Mouse (Mus musculus) C2C12 (cell line): ENCODE results near the gene Sipa1l3. TPM values are rescaled to one million over a fixed set of nuclear protein-coding genes. Genes with fewer than 3 reads are reported as not detected.

Experiments
- H3K27me3 ChIP-seq: one replicate; pipeline ENCODE4 v1.6.1; 2011; ENCODE audit not compliant: control insufficient read depth, insufficient read depth, insufficient read length
- H3K36me3 ChIP-seq: one replicate; pipeline ENCODE4 v1.6.1; 2011; ENCODE audit not compliant: control insufficient read depth, insufficient read depth
- H3K4me3 ChIP-seq: one replicate; pipeline ENCODE4 v1.5.1; 2011; ENCODE audit warnings: mild to moderate bottlenecking, control low read depth; ENCODE audit not compliant: poor library complexity, insufficient read depth, severe bottlenecking
- H3K79me2 ChIP-seq: one replicate; pipeline ENCODE4 v1.6.1; 2011; ENCODE audit not compliant: control insufficient read depth, insufficient read depth
- H3K79me3 ChIP-seq: one replicate; pipeline ENCODE4 v1.6.1; 2011; ENCODE audit warnings: low read depth, control low read depth
- H3ac ChIP-seq: one replicate; pipeline ENCODE3; 2011; ENCODE audit warnings: low read depth; ENCODE audit not compliant: control insufficient read depth, insufficient read length
- CEBPB ChIP-seq: IDR thresholded peaks from one replicate; pipeline ENCODE4 v1.6.1; 2011; ENCODE audit warnings: low read depth, mild to moderate bottlenecking, control low read depth, moderate library complexity
- CTCF ChIP-seq: IDR thresholded peaks from one replicate; pipeline ENCODE4 v1.5.1; 2011; ENCODE audit not compliant: control insufficient read depth, insufficient read depth, insufficient read length
- FOSL1 ChIP-seq: IDR thresholded peaks from one replicate; pipeline ENCODE4 v1.8.0; 2011; ENCODE audit warnings: mild to moderate bottlenecking, low read length; ENCODE audit not compliant: poor library complexity, insufficient read depth, severe bottlenecking
- MAX ChIP-seq: IDR thresholded peaks from one replicate; pipeline ENCODE4 v1.6.1; 2011; ENCODE audit warnings: mild to moderate bottlenecking, control low read depth
- MYOD1 ChIP-seq: IDR thresholded peaks from one replicate; pipeline ENCODE4 v1.6.1; 2011; ENCODE audit warnings: low read depth; ENCODE audit not compliant: control insufficient read depth, insufficient read length
- MYOG ChIP-seq: IDR thresholded peaks from one replicate; pipeline ENCODE4 v1.6.1; 2011; ENCODE audit not compliant: control insufficient read depth, insufficient read length; ENCODE audit errors: extremely low read depth
- USF1 ChIP-seq: IDR thresholded peaks from one replicate; pipeline ENCODE4 v1.6.1; 2011; ENCODE audit warnings: low read depth, mild to moderate bottlenecking, control low read depth, moderate library complexity
- polyA plus RNA-seq: library from polyadenylated mRNA; unstranded; fragments of >200 nt; fragmentation: generic; extraction: Trizol; gene quantifications from one replicate; pipeline ENCODE4 v1.2.1, GENCODE M21; 2012; ENCODE audit warnings: missing spikeins

Gene Sipa1l3
- polyA plus RNA-seq, 1 experiment = 30.1 TPM

GRCm38 (mm10) chr7:29441151-29441550 is 77.3 kb downstream of the Sipa1l3 start:
- no peak for TF ChIP-seq MYOG
- no peak for TF ChIP-seq CEBPB
- TF ChIP-seq FOSL1 = no peak
- TF ChIP-seq MYOD1 = no peak
- TF ChIP-seq CTCF = no peak
- TF ChIP-seq USF1 = no peak
- TF ChIP-seq MAX = no peak
- peaks cover 79% of the 10 kb centered on the region for H3K79me2 ChIP-seq
- no peak overlapping the region for H3K4me3 ChIP-seq
- H3K36me3 ChIP-seq = peaks cover 11% of the 10 kb centered on the region
- H3K79me3 ChIP-seq = peaks cover 31% of the 10 kb centered on the region
- no peak overlapping the region for H3ac ChIP-seq
- H3K27me3 ChIP-seq = no peaks in the 10 kb centered on the region

- Histone ChIP-seq H3K79me2 (peaks cover 83% of the 10 kb centered on the region), H3K36me3 (peaks cover 12% of the 10 kb centered on the region), H3K27me3 (no peaks in the 10 kb centered on the region), H3ac (no peak overlapping the region), H3K4me3 (no peak overlapping the region), H3K79me3 (peaks cover 29% of the 10 kb centered on the region)
- TF ChIP-seq FOSL1 (no peak), MYOD1 (no peak), USF1 (no peak), MAX (no peak), MYOG (no peak), CTCF (no peak), CEBPB (no peak)
Observed at GRCm38 (mm10) chr7:29438655-29439282, 79.7 kb downstream of the Sipa1l3 start.

GRCm38 (mm10) chr7:29438204-29438603 is 80.2 kb downstream of the Sipa1l3 start:
- Histone ChIP-seq H3K27me3 (no peaks in the 10 kb centered on the region), H3K79me3 (peaks cover 29% of the 10 kb centered on the region), H3K4me3 (no peak overlapping the region), H3K79me2 (peaks cover 80% of the 10 kb centered on the region), H3ac (no peak overlapping the region), H3K36me3 (peaks cover 18% of the 10 kb centered on the region)
- TF ChIP-seq FOSL1 (no peak), MYOG (no peak), MAX (no peak), MYOD1 (no peak), CEBPB (no peak), CTCF (no peak), USF1 (no peak)

- Histone ChIP-seq H3K27me3 (no peaks in the 10 kb centered on the region), H3K79me2 (peaks cover 69% of the 10 kb centered on the region), H3K4me3 (no peak overlapping the region), H3K36me3 (peaks cover 18% of the 10 kb centered on the region), H3ac (no peak overlapping the region), H3K79me3 (peaks cover 22% of the 10 kb centered on the region)
- TF ChIP-seq CTCF (no peak), USF1 (no peak), MAX (no peak), MYOD1 (no peak), FOSL1 (no peak), CEBPB (no peak), MYOG (no peak)
Observed at GRCm38 (mm10) chr7:29437072-29437471, 81.4 kb downstream of the Sipa1l3 start.

- H3ac ChIP-seq = no peak overlapping the region
- peaks cover 50% of the 10 kb centered on the region for H3K79me2 ChIP-seq
- no peak overlapping the region for H3K4me3 ChIP-seq
- H3K27me3 ChIP-seq = no peaks in the 10 kb centered on the region
- no peak for TF ChIP-seq FOSL1
- no peak for TF ChIP-seq MYOD1
- TF ChIP-seq MYOG = no peak
- TF ChIP-seq CEBPB = no peak
- no peak for TF ChIP-seq USF1
- TF ChIP-seq CTCF = no peak
- no peak for TF ChIP-seq MAX
- H3K79me3 ChIP-seq = peaks cover 15% of the 10 kb centered on the region
- H3K36me3 ChIP-seq = peaks cover 10% of the 10 kb centered on the region
Observed at GRCm38 (mm10) chr7:29434313-29435035, 84.0 kb downstream of the Sipa1l3 start.

- H3K79me2 ChIP-seq = peaks cover 43% of the 10 kb centered on the region
- peaks cover 7% of the 10 kb centered on the region for H3K36me3 ChIP-seq
- no peaks in the 10 kb centered on the region for H3K27me3 ChIP-seq
- TF ChIP-seq CEBPB = no peak
- no peak for TF ChIP-seq CTCF
- no peak for TF ChIP-seq USF1
- no peak for TF ChIP-seq MYOG
- no peak for TF ChIP-seq MYOD1
- no peak for TF ChIP-seq FOSL1
- TF ChIP-seq MAX = no peak
- H3ac ChIP-seq = no peak overlapping the region
- peaks cover 12% of the 10 kb centered on the region for H3K79me3 ChIP-seq
- no peak overlapping the region for H3K4me3 ChIP-seq
Observed at GRCm38 (mm10) chr7:29433725-29434124, 84.7 kb downstream of the Sipa1l3 start.
